Mouse (Mus musculus): ENCODE data around the gene Zfp322a. TPM values are rescaled to one million over a fixed set of nuclear protein-coding genes. Genes with fewer than 3 reads are reported as not detected.
"Not testable (repeated sequence)": the region's sequence is repeated elsewhere in the genome, so short reads cannot be mapped to it uniquely, and the experiment has no call there.

Zfp322a gene
- total RNA-seq, 2 experiments from 2014 or later, result 17.6 to 23.5 TPM

- DNase-seq, result no peak
These were observed 51.6 kb downstream of the Zfp322a start for GRCm38 (mm10) chr13:23317305-23317889.

GRCm38 (mm10) chr13:23312909-23313669 lies 55.9 kb downstream of the Zfp322a start:
- DNase-seq, result no peak

GRCm38 (mm10) chr13:23310036-23310435 lies 59.0 kb downstream of the Zfp322a start:
- DNase-seq, result no peak

- no peak for DNase-seq
These were observed 59.5 kb downstream of the Zfp322a start for GRCm38 (mm10) chr13:23309495-23310011.

- DNase-seq, result not testable (repeated sequence)
These were observed 60.2 kb downstream of the Zfp322a start for GRCm38 (mm10) chr13:23308639-23309307.

- no peak for DNase-seq
These were observed 61.8 kb downstream of the Zfp322a start for GRCm38 (mm10) chr13:23307069-23307814.

- no peak for DNase-seq
These were observed 62.3 kb downstream of the Zfp322a start for GRCm38 (mm10) chr13:23306707-23307068.

Other genes with a start within 250 kb of the Zfp322a start
- not detected for gene Vmn1r218, start 236.1 kb downstream of the Zfp322a start, total RNA-seq (2021)
- not detected for gene Vmn1r219, start 209.9 kb downstream of the Zfp322a start, total RNA-seq (2021)
- gene Vmn1r220, start 181.2 kb downstream of the Zfp322a start, total RNA-seq (2021), result not detected
- not detected for gene Vmn1r221, start 155.1 kb downstream of the Zfp322a start, total RNA-seq (2021)
- gene Vmn1r222, start 133.3 kb downstream of the Zfp322a start, total RNA-seq (2021), result not detected
- not detected for gene Vmn1r223, start 122.1 kb downstream of the Zfp322a start, total RNA-seq (2021)
- gene Abt1, start 54.7 kb upstream of the Zfp322a start, total RNA-seq (2021), result 1 to 10 TPM; 5.0 to 5.6 TPM
- gene Btn1a1, start 96.7 kb upstream of the Zfp322a start, total RNA-seq (2021), result under 1 TPM; 0.11 to 0.24 TPM
- gene Btn2a2, start 119.6 kb upstream of the Zfp322a start, total RNA-seq (2021), result not detected
- 1,000 to 10,000 TPM; 1,227 to 1,327 TPM for gene Hist1h4h, start 161.8 kb upstream of the Zfp322a start, total RNA-seq (2021)
- 100 to 1,000 TPM; 480 to 499 TPM for gene Hist1h2af, start 164.7 kb upstream of the Zfp322a start, total RNA-seq (2021)
- 100 to 1,000 TPM; 165 to 172 TPM for gene Hist1h3g, start 166.2 kb upstream of the Zfp322a start, total RNA-seq (2021)
- 10 to 100 TPM; 23.5 to 23.8 TPM for gene Hist1h2bh, start 174.2 kb upstream of the Zfp322a start, total RNA-seq (2021)
- gene Hist1h3f, start 174.8 kb upstream of the Zfp322a start, total RNA-seq (2021), result 100 to 1,000 TPM; 121 to 128 TPM
- 100 to 1,000 TPM; 802 to 855 TPM for gene Hist1h4f, start 182.4 kb upstream of the Zfp322a start, total RNA-seq (2021)
- 10 to 100 TPM; 40.0 to 43.0 TPM for gene Hist1h1d, start 184.1 kb upstream of the Zfp322a start, total RNA-seq (2021)
- 100 to 1,000 TPM; 299 to 323 TPM for gene Hist1h3e, start 193.2 kb upstream of the Zfp322a start, total RNA-seq (2021)
- 10 to 100 TPM; 77.0 to 85.3 TPM for gene Hist1h2ae, start 202.0 kb upstream of the Zfp322a start, total RNA-seq (2021)
- gene Hist1h2bg, start 202.2 kb upstream of the Zfp322a start, total RNA-seq (2021), result 100 to 1,000 TPM; 624 to 645 TPM
- 100 to 1,000 TPM; 278 to 296 TPM for gene Hist1h2bf, start 205.0 kb upstream of the Zfp322a start, total RNA-seq (2021)
- 10 to 100 TPM; 62.5 to 79.1 TPM for gene Hist1h2ad, start 205.2 kb upstream of the Zfp322a start, total RNA-seq (2021)
- 10 to 100 TPM; 52.4 to 58.7 TPM for gene Hist1h3d, start 206.6 kb upstream of the Zfp322a start, total RNA-seq (2021)
- gene Hist1h4d, start 212.4 kb upstream of the Zfp322a start, total RNA-seq (2021), result 100 to 1,000 TPM; 322 to 324 TPM

All from heart, postnatal 4 days (tissue).